In genomic region chr9:77911508-77912229, GRCm38 (mm10) we compare ENCODE assay signal across 8 mouse cellular contexts. TPM values are rescaled to one million over a fixed set of nuclear protein-coding genes. Genes with fewer than 3 reads are reported as not detected.
DNase-seq lines count a peak whose midpoint lies in the region; ATAC-seq and TF ChIP-seq lines count a peak whose summit lies in the region.

No protein-coding gene starts in this region.

- no peaks in the 10 kb centered on the region for H3K9me3 ChIP-seq in hindbrain, embryonic 16.5 days (ENCODE audit: control insufficient read depth, low read length)
- no peaks in the 10 kb centered on the region for H3K9me3 ChIP-seq in midbrain, embryonic 12.5 days

- peak overlapping the region; percentile 59 for H3K27ac ChIP-seq in brown adipose tissue, adult 24 weeks (replicated peaks; ENCODE audit: low read depth, low read length)
- peak overlapping the region; percentile 96 for H3K27ac ChIP-seq in hindbrain, embryonic 16.5 days (ENCODE audit: low read depth, low read length)
- H3K27ac ChIP-seq in midbrain, embryonic 12.5 days (replicated peaks), result peak overlapping the region; percentile 91; the same call in 1 of the 2 replicates

- H3K4me3 ChIP-seq in lung, adult 2 months (replicated peaks; ENCODE audit: extremely low read depth, low read depth, low read length), result peak overlapping the region; percentile 86
- peak overlapping the region; percentile 90 for H3K4me3 ChIP-seq in brown adipose tissue, adult 24 weeks (ENCODE audit: insufficient read depth, low read depth, low read length)
- H3K4me3 ChIP-seq in hindbrain, embryonic 16.5 days (ENCODE audit: low read length), result peak overlapping the region; percentile 67
- H3K4me3 ChIP-seq in midbrain, embryonic 12.5 days, result peak overlapping the region; percentile 71

- H3K9ac ChIP-seq in hindbrain, embryonic 16.5 days (ENCODE audit: low read depth, low read length), result no peak overlapping the region
- H3K9ac ChIP-seq in midbrain, embryonic 12.5 days (replicated peaks), result 0 out of 2 replicates have a peak overlapping the region, but pooled peaks have one; percentile 74

- H3K36me3 ChIP-seq in hindbrain, embryonic 16.5 days (ENCODE audit: control insufficient read depth, insufficient read depth, low read length), result no peaks in the 10 kb centered on the region
- no peaks in the 10 kb centered on the region for H3K36me3 ChIP-seq in midbrain, embryonic 12.5 days

- TF ChIP-seq POLR2A in lung, adult 2 months (IDR thresholded peaks at IDR 0.05; ENCODE audit: borderline replicate concordance, extremely low read depth, low read depth, low read length), result no peak

- no peak for DNase-seq in lung, adult 2 months
- no peak for DNase-seq in lung, postnatal 10 days
- DNase-seq in left cerebral cortex, postnatal 36 days (ENCODE audit: low spot score in 2 of 2), result no peak
- DNase-seq in gastrocnemius, postnatal 25 days, result no peak

- no peak for TF ChIP-seq CTCF in lung, adult 2 months (IDR thresholded peaks at IDR 0.05; ENCODE audit: insufficient read depth, low read length)

- 7% methylated on average over 7 of the region's 7 CpGs for WGBS in lung, adult 2 months
- 54% methylated on average over 7 of the region's 7 CpGs for WGBS in hindbrain, embryonic 16.5 days
- 54% methylated on average over 7 of the region's 7 CpGs for WGBS in midbrain, embryonic 12.5 days

- peak overlapping the region; percentile 67 for H3K4me2 ChIP-seq in hindbrain, embryonic 16.5 days (ENCODE audit: low read length)
- H3K4me2 ChIP-seq in midbrain, embryonic 12.5 days (replicated peaks), result peak overlapping the region; percentile 65

- ATAC-seq in hindbrain, embryonic 16.5 days, result no peak
- no peak for ATAC-seq in midbrain, embryonic 12.5 days (ENCODE audit: low FRiP score, low read depth)
- ATAC-seq in cerebellum, adult (ENCODE audit: insufficient number of reproducible peaks, low FRiP score, low TSS enrichment), result no peak

- no peaks in the 10 kb centered on the region for H3K27me3 ChIP-seq in hindbrain, embryonic 16.5 days (replicated peaks; ENCODE audit: control insufficient read depth, insufficient read depth, low read length)
- H3K27me3 ChIP-seq in midbrain, embryonic 12.5 days, result no peaks in the 10 kb centered on the region; the same call in 1 of the 2 replicates

- intact Hi-C loops in left cerebral cortex, postnatal 36 days (cut with DNase I), result loop anchor here (5.0 kb wide), 2 partner anchors 96 to 104 kb away; no protein-coding TSS in a partner anchor

- H3K4me1 ChIP-seq in lung, adult 2 months (ENCODE audit: control insufficient read depth, insufficient read depth, low read length), result peaks cover 22% of the 10 kb centered on the region
- H3K4me1 ChIP-seq in brown adipose tissue, adult 24 weeks (ENCODE audit: control insufficient read depth, insufficient read depth, insufficient read length, low read length), result peaks cover 8% of the 10 kb centered on the region; the same call in 1 of the 2 replicates
- H3K4me1 ChIP-seq in hindbrain, embryonic 16.5 days (ENCODE audit: control insufficient read depth, insufficient read depth, low read depth, low read length), result peaks cover 8% of the 10 kb centered on the region
- H3K4me1 ChIP-seq in midbrain, embryonic 12.5 days, result peaks cover 18% of the 10 kb centered on the region

RNA-seq across cellular contexts. Expression of gene Elovl5, which starts 5.5 kb away (rescaled TPM):
- polyA plus RNA-seq in lung, adult 2 months (2012; rRNA removed), result 102 and 155 TPM in 2 replicates
- polyA plus RNA-seq in brown adipose tissue, adult 24 weeks (2012; ENCODE audit: insufficient read depth, insufficient read length, missing spikeins), result 85.7 and 123 TPM in 2 replicates
- polyA plus RNA-seq in hindbrain, embryonic 16.5 days (2015; fragmentation: Nextera tagmentation; extraction: Ambion mirVana), result 73.3 and 73.8 TPM in 2 replicates
- 67.0 and 69.3 TPM in 2 replicates for polyA plus RNA-seq in midbrain, embryonic 12.5 days (2016; fragmentation: Nextera tagmentation; extraction: Ambion mirVana)
- total RNA-seq in left cerebral cortex, postnatal 36 days (2021), result 10 to 100 TPM; 62.2 to 68.7 TPM
- 10 to 100 TPM in 1 of 2 experiments, 1 to 10 TPM in 1; 9.3 to 11.8 TPM for total RNA-seq in gastrocnemius, postnatal 25 days (2021)
